Mouse (Mus musculus) stomach, postnatal 0 days (tissue): ENCODE measurements around the gene Borcs6. TPM values are rescaled to one million over a fixed set of nuclear protein-coding genes. Genes with fewer than 3 reads are reported as not detected.

Experiments used
- ATAC-seq: fragments of 200-750 bp; cut with Nextera tagmentation; 2 replicates; pipeline ENCODE4 v1.8.0; 2017; ENCODE audit not compliant: low FRiP score, low TSS enrichment
- DNase-seq: peaks from one replicate; pipeline ENCODE4 v3.0.0-alpha.2; 2016; ENCODE audit warnings: low spot score
- H3K27ac ChIP-seq: fragments of 300-500 bp; sonication (generic); replicated peaks from 2 replicates; pipeline ENCODE4 v1.5.1; 2014; ENCODE audit warnings: mild to moderate bottlenecking, control low read depth
- H3K27me3 ChIP-seq: fragments of 300-500 bp; sonication (generic); 2 replicates; pipeline ENCODE4 v1.6.1; 2014; ENCODE audit warnings: low read length; ENCODE audit not compliant: control insufficient read depth, insufficient read depth
- H3K36me3 ChIP-seq: fragments of 300-500 bp; sonication (generic); 2 replicates; pipeline ENCODE4 v1.6.1; 2014; ENCODE audit warnings: low read length, mixed read lengths; ENCODE audit not compliant: control insufficient read depth, insufficient read depth
- H3K4me1 ChIP-seq: fragments of 300-500 bp; sonication (generic); replicated peaks from 2 replicates; pipeline ENCODE4 v1.6.1; 2014; ENCODE audit warnings: antibody characterized with exemption; ENCODE audit not compliant: control insufficient read depth, insufficient read depth
- H3K4me2 ChIP-seq: fragments of 300-500 bp; sonication (generic); replicated peaks from 2 replicates; pipeline ENCODE4 v1.6.1; 2014; ENCODE audit warnings: low read depth, mild to moderate bottlenecking, control low read depth, moderate library complexity
- H3K4me3 ChIP-seq: fragments of 300-500 bp; sonication (generic); 2 replicates; pipeline ENCODE4 v1.5.1; 2014; ENCODE audit warnings: low read depth, low read length, control low read depth
- H3K9ac ChIP-seq: fragments of 300-500 bp; sonication (generic); 2 replicates; pipeline ENCODE4 v1.6.1; 2014; ENCODE audit warnings: mild to moderate bottlenecking, low read length, control low read depth, mixed read lengths
- H3K9me3 ChIP-seq: fragments of 300-500 bp; sonication (generic); 2 replicates; pipeline ENCODE4 v1.6.1; 2016; ENCODE audit warnings: low read length; ENCODE audit not compliant: control insufficient read depth
- CTCF ChIP-seq: IDR thresholded peaks from 2 replicates; pipeline ENCODE4 v1.5.1; 2016; ENCODE audit warnings: antibody characterized with exemption, low read depth, mild to moderate bottlenecking, moderate library complexity
- EP300 ChIP-seq: optimal IDR thresholded peaks from 2 replicates; pipeline ENCODE3; 2016; ENCODE audit warnings: antibody characterized with exemption
- WGBS: fragments of 180-500 bp; shearing (Covaris S2); extraction: QIAGEN DNeasy Blood & Tissue Kit; methylation state at CpG from one replicate; pipeline ENCODE4 v1.1.7; 2014; 5-methylcytosine and 5-hydroxymethylcytosine counted together
- polyA plus RNA-seq: library from polyadenylated mRNA; unstranded; fragments of >200 nt; fragmentation: Nextera tagmentation; extraction: Ambion mirVana; gene quantifications from 2 replicates; pipeline ENCODE4 v1.2.1, GENCODE M21; 2015

Gene Borcs6
- polyA plus RNA-seq, 1 experiment from 2014 or later, result 14.6 TPM

- no peaks in the 10 kb centered on the region for H3K9me3 ChIP-seq
- H3K4me2 ChIP-seq, result no peak overlapping the region; the same call in 1 of the 2 replicates
- H3K9ac ChIP-seq, result no peak overlapping the region
- no peak overlapping the region; the same call in 1 of the 2 replicates for H3K27ac ChIP-seq
- H3K4me1 ChIP-seq, result no peaks in the 10 kb centered on the region; the same call in 1 of the 2 replicates
- no peak for TF ChIP-seq EP300
- no peak for TF ChIP-seq CTCF
- H3K27me3 ChIP-seq, result no peaks in the 10 kb centered on the region
- no peak for DNase-seq
- WGBS, result 81% methylated on average over 9 of the region's 9 CpGs
- no peak overlapping the region for H3K4me3 ChIP-seq
- peaks cover 19% of the 10 kb centered on the region for H3K36me3 ChIP-seq
- ATAC-seq, result no peak
These were observed 24.1 kb upstream of the Borcs6 start for GRCm38 (mm10) chr11:69035411-69035810.

DNA sequence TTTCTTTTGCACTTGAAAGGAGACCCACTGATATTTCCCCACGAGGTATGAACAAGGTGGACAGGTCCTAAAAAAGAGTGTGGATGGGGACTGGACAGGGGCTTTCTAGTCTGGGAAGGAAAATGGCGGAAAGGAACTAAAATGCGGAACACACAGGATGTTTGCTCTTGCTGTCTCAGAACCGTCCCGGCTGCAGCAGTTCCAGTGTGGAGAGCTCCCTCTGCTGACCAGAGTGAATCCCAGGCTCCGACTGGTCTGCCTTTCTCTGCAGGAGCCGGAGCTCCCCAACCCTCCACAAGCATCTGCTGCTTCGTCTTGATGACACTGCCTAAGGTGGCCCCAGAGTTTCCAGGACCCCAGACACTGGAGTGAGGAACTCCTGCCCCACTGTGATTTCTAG lies 23.7 kb upstream of the Borcs6 start:
- Histone ChIP-seq H3K4me2 (peak overlapping the region; percentile 44), H3K4me3 (no peak overlapping the region), H3K9ac (no peak overlapping the region), H3K4me1 (no peaks in the 10 kb centered on the region; the same call in 1 of the 2 replicates), H3K36me3 (peaks cover 19% of the 10 kb centered on the region), H3K9me3 (no peaks in the 10 kb centered on the region), H3K27ac (no peak overlapping the region; the same call in 1 of the 2 replicates), H3K27me3 (no peaks in the 10 kb centered on the region)
- no peak for TF ChIP-seq EP300
- peak; percentile 89 for TF ChIP-seq CTCF
- 4% methylated on average over 8 of the region's 8 CpGs for WGBS
- DNase-seq (peak; percentile 88), ATAC-seq (peak; percentile 70)

DNA sequence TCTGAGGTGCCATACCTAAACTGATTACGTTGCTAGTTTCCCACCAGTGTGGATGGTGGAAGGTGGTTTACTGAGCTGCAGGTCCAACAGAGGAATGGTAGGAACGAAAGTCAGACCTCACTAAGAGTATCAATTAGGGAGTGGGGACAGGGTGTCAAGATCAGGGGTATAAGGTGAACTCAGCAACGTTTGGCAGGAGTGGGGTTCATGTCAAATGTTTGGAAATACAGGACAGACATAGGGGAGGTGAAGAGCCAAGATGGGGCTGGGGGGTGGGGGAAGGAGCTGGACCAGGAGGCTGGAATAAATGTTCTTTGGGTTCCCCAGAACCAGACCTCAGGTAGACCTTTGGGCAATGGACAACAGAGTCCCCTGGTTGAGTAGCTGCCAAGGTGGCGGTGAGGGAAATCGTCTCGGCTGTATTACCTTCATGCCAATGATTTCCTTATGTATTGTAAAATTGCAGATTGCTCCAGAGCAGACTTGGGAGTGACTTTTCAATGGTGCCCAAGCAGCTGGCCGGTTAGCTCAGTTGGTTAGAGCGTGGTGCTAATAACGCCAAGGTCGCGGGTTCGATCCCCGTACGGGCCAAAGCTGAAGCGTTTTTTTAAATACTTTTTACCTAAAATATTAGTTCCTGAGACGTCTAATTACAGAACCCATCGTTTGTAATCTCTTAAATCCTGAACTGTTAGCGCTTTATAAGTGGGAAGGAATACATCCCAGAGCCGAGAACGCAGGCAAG lies 22.9 kb upstream of the Borcs6 start:
- no peaks in the 10 kb centered on the region for H3K27me3 ChIP-seq
- peak; percentile 84 for DNase-seq
- peak overlapping the region; percentile 27 for H3K9ac ChIP-seq
- no peaks in the 10 kb centered on the region; the same call in 1 of the 2 replicates for H3K4me1 ChIP-seq
- H3K4me2 ChIP-seq, result peak overlapping the region; percentile 44
- no peak for TF ChIP-seq EP300
- no peak for TF ChIP-seq CTCF
- ATAC-seq, result peak; percentile 19; the same call in 1 of the 2 replicates
- H3K9me3 ChIP-seq, result no peaks in the 10 kb centered on the region
- WGBS, result 8% methylated on average over 20 of the region's 20 CpGs
- peak overlapping the region; percentile 45 for H3K4me3 ChIP-seq
- peaks cover 14% of the 10 kb centered on the region for H3K36me3 ChIP-seq
- peak overlapping the region; percentile 19; the same call in 1 of the 2 replicates for H3K27ac ChIP-seq

- Histone ChIP-seq H3K4me1 (no peaks in the 10 kb centered on the region; the same call in 1 of the 2 replicates), H3K9ac (peak overlapping the region; percentile 27), H3K9me3 (no peaks in the 10 kb centered on the region), H3K4me3 (peak overlapping the region; percentile 45), H3K27me3 (no peaks in the 10 kb centered on the region), H3K27ac (peak overlapping the region; percentile 19; the same call in 1 of the 2 replicates), H3K4me2 (peak overlapping the region; percentile 44), H3K36me3 (peaks cover 11% of the 10 kb centered on the region)
- TF ChIP-seq EP300 (no peak), CTCF (no peak)
- ATAC-seq, result peak; percentile 17; the same call in 1 of the 2 replicates
- DNase-seq, result peak; percentile 73
- WGBS, result 1% methylated on average over 34 of the region's 34 CpGs
These were observed 22.1 kb upstream of the Borcs6 start for GRCm38 (mm10) chr11:69037231-69038061.

- no peaks in the 10 kb centered on the region for H3K9me3 ChIP-seq
- no peak for DNase-seq
- no peaks in the 10 kb centered on the region; the same call in 1 of the 2 replicates for H3K4me1 ChIP-seq
- peaks cover 11% of the 10 kb centered on the region for H3K36me3 ChIP-seq
- TF ChIP-seq EP300 (no peak), CTCF (no peak)
- H3K9ac ChIP-seq, result no peak overlapping the region
- no peak overlapping the region for H3K27ac ChIP-seq
- no peak overlapping the region for H3K4me3 ChIP-seq
- H3K4me2 ChIP-seq, result no peak overlapping the region
- no peak for ATAC-seq
- WGBS, result 70% methylated on average over 5 of the region's 5 CpGs
- H3K27me3 ChIP-seq, result no peaks in the 10 kb centered on the region
These were observed 21.3 kb upstream of the Borcs6 start for GRCm38 (mm10) chr11:69038173-69038572.
